Mouse (Mus musculus): ENCODE data around the gene C730034F03Rik. TPM values are rescaled to one million over a fixed set of nuclear protein-coding genes. Genes with fewer than 3 reads are reported as not detected.
A peak's percentile ranks its signal among the peaks of the same experiment; 100 is the strongest.

C730034F03Rik gene
- 2.4 and 3.0 TPM in 2 replicates for polyA plus RNA-seq (2015; fragmentation: Nextera tagmentation; extraction: Ambion mirVana)

- under 1% methylated on average over 70 of the region's 70 CpGs for whole genome bisulfite sequencing
- H3K4me2 ChIP-seq: peak within 1 kb of the TSS; percentile 93
- H3K36me3 ChIP-seq: peaks cover 25% of the 10 kb centered on the region
- peak within 1 kb of the TSS; percentile 98 for H3K27ac ChIP-seq (replicated peaks)
- ATAC-seq (ENCODE audit: extremely low read depth, insufficient number of reproducible peaks, low FRiP score, low TSS enrichment): peak; percentile 85
- peak within 1 kb of the TSS; percentile 78 for H3K4me3 ChIP-seq
- peaks cover 47% of the 10 kb centered on the region for H3K4me1 ChIP-seq
- H3K9me3 ChIP-seq: no peaks in the 10 kb centered on the region
- H3K9ac ChIP-seq: peak within 1 kb of the TSS; percentile 87
- H3K27me3 ChIP-seq (replicated peaks): no peaks in the 10 kb centered on the region
Observed at GRCm38 (mm10) chr15:89429352-89430221, at the start of gene C730034F03Rik, which contains the start of the genes Gm44502 and Chkb. TSS of gene C730034F03Rik (plus strand) at chr15:89429589. TSS of gene Gm44502 (minus strand) at chr15:89429696. TSS of gene Chkb (minus strand) at chr15:89429908.

DNA sequence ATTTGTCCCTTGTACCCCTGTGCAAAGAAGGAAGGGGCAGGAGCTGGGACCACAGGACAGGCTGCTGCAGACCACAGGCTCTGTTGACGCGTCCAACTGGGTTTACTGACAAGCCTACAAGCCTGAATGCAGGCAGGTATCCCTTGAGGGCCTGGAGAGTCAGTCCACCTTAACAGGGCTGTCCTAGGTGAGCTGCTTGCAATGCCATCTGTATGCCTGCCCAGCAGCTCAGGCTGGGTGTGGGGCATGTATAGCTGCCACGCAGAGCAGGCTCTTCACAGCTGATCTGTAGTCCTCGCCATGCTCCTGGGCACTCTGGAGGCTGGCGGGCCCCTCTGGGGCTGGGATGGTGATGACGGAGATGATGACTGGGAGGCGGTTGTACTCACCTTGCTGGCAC, 44.8 kb upstream of the C730034F03Rik start, which contains the start of gene Klhdc7b:
Gene Klhdc7b, plus strand, starts transcription at position 301 of the 400 bp plus-strand sequence.
- H3K27ac ChIP-seq (replicated peaks): no peak within 1 kb of the TSS
- peaks cover under 1% of the 10 kb centered on the region for H3K4me1 ChIP-seq
- H3K9me3 ChIP-seq: no peaks in the 10 kb centered on the region
- H3K36me3 ChIP-seq: no peaks in the 10 kb centered on the region
- peaks cover 75% of the 10 kb centered on the region for H3K27me3 ChIP-seq (replicated peaks)
- ATAC-seq (ENCODE audit: extremely low read depth, insufficient number of reproducible peaks, low FRiP score, low TSS enrichment): 0 out of 2 replicates have a peak, but pooled peaks have one; percentile 23
- no peak within 1 kb of the TSS for H3K9ac ChIP-seq
- 72% methylated on average over 7 of the region's 7 CpGs for WGBS
- H3K4me3 ChIP-seq: no peak within 1 kb of the TSS
- no peak within 1 kb of the TSS for H3K4me2 ChIP-seq

- H3K36me3 ChIP-seq: no peaks in the 10 kb centered on the region
- H3K27ac ChIP-seq (replicated peaks): no peak overlapping the region
- H3K9me3 ChIP-seq: no peaks in the 10 kb centered on the region
- H3K9ac ChIP-seq: no peak overlapping the region
- 33% methylated on average over 12 of the region's 12 CpGs for WGBS
- no peak overlapping the region for H3K4me2 ChIP-seq
- H3K4me1 ChIP-seq: no peaks in the 10 kb centered on the region
- H3K27me3 ChIP-seq (replicated peaks): peaks cover 56% of the 10 kb centered on the region
- ATAC-seq (ENCODE audit: extremely low read depth, insufficient number of reproducible peaks, low FRiP score, low TSS enrichment): no peak
- no peak overlapping the region for H3K4me3 ChIP-seq
Observed at GRCm38 (mm10) chr15:89387127-89387526, 42.3 kb upstream of the C730034F03Rik start.

GRCm38 (mm10) chr15:89390081-89390480, 39.3 kb upstream of the C730034F03Rik start:
- H3K9me3 ChIP-seq: no peaks in the 10 kb centered on the region
- no peaks in the 10 kb centered on the region for H3K4me1 ChIP-seq
- H3K9ac ChIP-seq: no peak overlapping the region
- no peak overlapping the region for H3K4me3 ChIP-seq
- ATAC-seq (ENCODE audit: extremely low read depth, insufficient number of reproducible peaks, low FRiP score, low TSS enrichment): no peak
- no peak overlapping the region for H3K4me2 ChIP-seq
- H3K27ac ChIP-seq (replicated peaks): no peak overlapping the region
- H3K27me3 ChIP-seq (replicated peaks): peaks cover 38% of the 10 kb centered on the region
- WGBS: 84% methylated on average over 10 of the region's 10 CpGs
- no peaks in the 10 kb centered on the region for H3K36me3 ChIP-seq

- H3K27me3 ChIP-seq (replicated peaks): no peaks in the 10 kb centered on the region
- H3K27ac ChIP-seq (replicated peaks): no peak overlapping the region
- no peaks in the 10 kb centered on the region for H3K9me3 ChIP-seq
- no peak overlapping the region for H3K4me3 ChIP-seq
- WGBS: 80% methylated on average over 4 of the region's 4 CpGs
- ATAC-seq (ENCODE audit: extremely low read depth, insufficient number of reproducible peaks, low FRiP score, low TSS enrichment): no peak
- H3K36me3 ChIP-seq: no peaks in the 10 kb centered on the region
- no peak overlapping the region for H3K4me2 ChIP-seq
- no peaks in the 10 kb centered on the region for H3K4me1 ChIP-seq
- H3K9ac ChIP-seq: no peak overlapping the region
Observed at GRCm38 (mm10) chr15:89396883-89397282, 32.5 kb upstream of the C730034F03Rik start.

DNA sequence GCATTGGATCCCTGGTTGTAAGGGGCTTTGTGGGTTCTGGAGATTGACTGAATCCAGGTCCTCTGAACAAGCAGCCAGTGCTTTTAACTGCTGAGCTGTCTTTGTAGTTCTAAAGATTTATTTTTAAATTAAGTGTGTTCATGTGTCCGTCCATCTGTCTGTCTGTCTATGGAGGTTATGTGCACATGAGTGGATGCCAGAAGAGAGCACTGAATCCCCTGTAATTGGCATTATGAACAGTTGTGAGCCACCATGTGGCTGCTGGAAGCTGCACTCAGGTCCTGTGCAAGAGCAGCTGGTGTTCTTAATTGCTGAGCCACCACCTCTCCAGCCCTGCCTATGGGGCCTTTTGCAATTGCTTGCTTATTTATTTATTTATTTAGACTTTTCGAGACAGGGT, 31.2 kb upstream of the C730034F03Rik start:
- no peaks in the 10 kb centered on the region for H3K27me3 ChIP-seq (replicated peaks)
- H3K4me3 ChIP-seq: no peak overlapping the region
- ATAC-seq (ENCODE audit: extremely low read depth, insufficient number of reproducible peaks, low FRiP score, low TSS enrichment): no peak
- WGBS: 74% methylated on average over 2 of the region's 2 CpGs
- no peaks in the 10 kb centered on the region for H3K4me1 ChIP-seq
- no peaks in the 10 kb centered on the region for H3K9me3 ChIP-seq
- no peaks in the 10 kb centered on the region for H3K36me3 ChIP-seq
- H3K4me2 ChIP-seq: no peak overlapping the region
- no peak overlapping the region for H3K27ac ChIP-seq (replicated peaks)
- H3K9ac ChIP-seq: no peak overlapping the region

GRCm38 (mm10) chr15:89399716-89400115, 29.7 kb upstream of the C730034F03Rik start:
- Histone ChIP-seq H3K9me3 (no peaks in the 10 kb centered on the region), H3K9ac (no peak overlapping the region), H3K27ac (replicated peaks) (no peak overlapping the region), H3K4me3 (no peak overlapping the region), H3K4me2 (no peak overlapping the region), H3K27me3 (replicated peaks) (no peaks in the 10 kb centered on the region), H3K4me1 (no peaks in the 10 kb centered on the region), H3K36me3 (no peaks in the 10 kb centered on the region)
- no peak for ATAC-seq (ENCODE audit: extremely low read depth, insufficient number of reproducible peaks, low FRiP score, low TSS enrichment)
- WGBS: 39% methylated on average over 1 of the region's 1 CpGs

- no peak for ATAC-seq (ENCODE audit: extremely low read depth, insufficient number of reproducible peaks, low FRiP score, low TSS enrichment)
- H3K9ac ChIP-seq: no peak overlapping the region
- no peaks in the 10 kb centered on the region for H3K36me3 ChIP-seq
- WGBS: 85% methylated on average over 1 of the region's 1 CpGs
- no peak overlapping the region for H3K27ac ChIP-seq (replicated peaks)
- H3K4me3 ChIP-seq: no peak overlapping the region
- H3K9me3 ChIP-seq: 0 out of 2 replicates have a peak, but pooled peaks cover 3% of the 10 kb centered on the region
- no peaks in the 10 kb centered on the region for H3K4me1 ChIP-seq
- H3K27me3 ChIP-seq (replicated peaks): no peaks in the 10 kb centered on the region
- no peak overlapping the region for H3K4me2 ChIP-seq
Observed at GRCm38 (mm10) chr15:89402471-89402870, 26.9 kb upstream of the C730034F03Rik start.

DNA sequence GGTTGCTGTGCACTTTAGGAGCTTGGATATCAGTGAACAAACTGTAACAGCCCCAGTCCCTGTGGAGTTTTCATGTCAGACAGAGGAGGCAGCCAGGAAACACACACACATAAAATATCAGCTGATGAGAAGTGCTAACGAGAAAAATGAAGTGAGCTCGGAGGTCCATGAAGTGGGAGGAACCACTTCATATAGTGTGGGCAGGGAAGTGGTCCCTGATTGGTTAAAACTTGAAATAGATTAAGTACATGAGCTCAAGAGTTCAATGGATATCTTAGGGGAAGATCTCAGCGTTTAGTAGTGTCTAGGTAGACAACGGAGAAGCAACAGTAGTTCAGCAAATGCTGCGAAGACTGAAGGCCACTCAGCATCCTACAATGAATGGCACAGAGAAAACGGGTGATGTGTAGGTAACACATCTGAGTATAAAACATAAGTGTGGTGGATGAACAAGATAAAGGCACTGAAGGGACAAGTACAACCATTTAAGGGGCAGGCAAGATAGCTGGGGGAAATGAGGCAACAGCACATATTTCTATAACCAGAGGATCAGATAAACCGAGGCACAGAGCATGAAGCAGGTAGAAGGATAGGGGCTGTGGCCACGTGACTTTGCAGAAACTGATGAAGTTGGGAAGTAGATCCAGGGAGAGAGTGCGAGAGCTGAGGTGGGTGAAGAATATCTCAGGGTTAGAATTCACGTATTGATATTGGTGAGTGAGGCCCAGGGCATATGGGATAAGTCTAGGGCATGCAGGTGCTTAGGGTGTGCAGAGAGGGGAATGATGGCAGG, 24.4 kb upstream of the C730034F03Rik start:
- no peak overlapping the region for H3K4me3 ChIP-seq
- peaks cover 12% of the 10 kb centered on the region for H3K9me3 ChIP-seq
- no peak overlapping the region for H3K27ac ChIP-seq (replicated peaks)
- 74% methylated on average over 10 of the region's 10 CpGs for WGBS
- no peak overlapping the region for H3K4me2 ChIP-seq
- H3K36me3 ChIP-seq: 0 out of 2 replicates have a peak, but pooled peaks cover 4% of the 10 kb centered on the region
- H3K27me3 ChIP-seq (replicated peaks): no peaks in the 10 kb centered on the region
- no peaks in the 10 kb centered on the region for H3K4me1 ChIP-seq
- ATAC-seq (ENCODE audit: extremely low read depth, insufficient number of reproducible peaks, low FRiP score, low TSS enrichment): no peak
- no peak overlapping the region for H3K9ac ChIP-seq

DNA sequence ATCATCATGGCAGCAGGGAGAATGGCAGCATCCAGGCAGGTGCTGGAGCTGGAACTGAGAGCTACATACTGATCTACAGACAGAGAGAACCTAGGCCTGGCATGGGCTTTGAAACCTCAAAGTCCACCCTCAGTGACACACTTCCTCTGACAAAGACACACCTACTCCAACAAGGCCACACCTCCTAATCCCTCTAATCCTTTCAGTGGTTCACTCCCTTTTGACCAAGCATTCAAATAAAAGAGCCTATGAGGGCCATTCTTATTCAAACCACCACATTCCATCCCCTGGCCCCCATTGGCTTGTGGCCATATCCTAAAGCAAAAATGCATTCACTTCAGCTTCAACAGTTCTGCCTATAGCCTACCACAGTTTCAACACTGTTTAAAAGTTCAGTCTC, 22.7 kb upstream of the C730034F03Rik start:
- no peak overlapping the region for H3K4me2 ChIP-seq
- H3K9ac ChIP-seq: no peak overlapping the region
- H3K4me1 ChIP-seq: no peaks in the 10 kb centered on the region
- no peak overlapping the region for H3K27ac ChIP-seq (replicated peaks)
- H3K4me3 ChIP-seq: no peak overlapping the region
- peaks cover 13% of the 10 kb centered on the region for H3K9me3 ChIP-seq
- H3K27me3 ChIP-seq (replicated peaks): no peaks in the 10 kb centered on the region
- no peak for ATAC-seq (ENCODE audit: extremely low read depth, insufficient number of reproducible peaks, low FRiP score, low TSS enrichment)
- 0 out of 2 replicates have a peak, but pooled peaks cover 4% of the 10 kb centered on the region for H3K36me3 ChIP-seq

DNA sequence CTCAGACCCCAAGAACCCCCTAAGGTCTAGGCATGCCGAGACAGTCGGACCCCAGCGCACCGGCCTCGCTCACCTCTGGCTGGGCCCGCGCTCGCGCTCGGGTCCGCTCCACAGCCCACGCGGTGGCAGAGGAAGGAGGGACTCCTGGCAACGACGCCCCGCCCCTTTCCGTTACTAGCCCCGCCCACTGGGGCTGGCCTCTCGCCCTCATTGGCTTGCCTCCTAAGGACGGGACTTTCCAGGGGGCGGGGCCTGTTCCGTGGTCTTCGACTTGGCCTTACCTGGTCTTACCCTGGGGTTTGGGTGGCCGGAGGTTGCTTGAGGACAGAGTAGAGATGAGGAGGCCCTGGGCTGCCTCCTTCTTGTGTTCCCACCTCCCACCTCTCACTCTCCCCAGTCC, 19.3 kb upstream of the C730034F03Rik start, which contains the start of gene Syce3:
Gene Syce3, minus strand, starts transcription at position 386 of the 400 bp plus-strand sequence.
- H3K9me3 ChIP-seq: peaks cover 13% of the 10 kb centered on the region
- no peak within 1 kb of the TSS for H3K9ac ChIP-seq
- 77% methylated on average over 24 of the region's 24 CpGs for WGBS
- H3K4me2 ChIP-seq: no peak within 1 kb of the TSS
- H3K27ac ChIP-seq (replicated peaks): no peak within 1 kb of the TSS
- H3K4me3 ChIP-seq: no peak within 1 kb of the TSS
- no peaks in the 10 kb centered on the region for H3K27me3 ChIP-seq (replicated peaks)
- ATAC-seq (ENCODE audit: extremely low read depth, insufficient number of reproducible peaks, low FRiP score, low TSS enrichment): no peak
- 0 out of 2 replicates have a peak, but pooled peaks cover 4% of the 10 kb centered on the region for H3K36me3 ChIP-seq
- peaks cover 10% of the 10 kb centered on the region for H3K4me1 ChIP-seq

All from heart, embryonic 13.5 days (tissue).